Mouse (Mus musculus): ENCODE measurements around the gene L2hgdh. TPM values are rescaled to one million over a fixed set of nuclear protein-coding genes. Genes with fewer than 3 reads are reported as not detected.
A peak's percentile ranks its signal among the peaks of the same experiment; 100 is the strongest.

The L2hgdh gene
- polyA plus RNA-seq, 1 experiment from 2014 or later = 21.7 TPM

DNA sequence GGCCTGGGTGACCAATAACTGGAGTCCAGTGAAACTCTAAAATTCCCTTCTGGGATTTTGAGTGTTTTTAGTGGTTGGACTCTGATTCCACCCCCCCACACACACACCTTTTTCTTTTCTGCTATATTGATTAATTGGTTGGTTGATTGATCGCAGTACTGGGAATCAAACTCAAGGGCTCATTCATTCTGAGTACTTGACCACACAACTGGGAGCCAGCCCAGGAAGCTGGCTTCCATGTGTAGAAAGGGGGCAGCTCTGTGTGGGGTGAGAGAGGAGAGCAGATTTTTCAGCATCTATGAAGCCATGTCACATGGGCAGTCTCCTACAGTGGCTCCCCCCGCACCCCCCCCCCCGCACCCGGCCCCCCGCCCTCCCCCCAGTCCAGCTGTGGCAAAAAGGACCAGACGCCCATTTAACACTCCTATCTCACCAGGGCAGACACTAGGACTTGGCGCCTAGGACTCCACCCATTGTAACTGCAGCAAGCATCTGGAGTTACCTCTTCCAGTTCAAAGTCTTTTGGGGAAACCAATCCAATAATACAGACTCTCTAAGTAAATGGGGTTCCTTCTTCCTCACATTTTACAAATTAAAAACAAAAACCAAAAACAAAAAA, 34.7 kb upstream of the L2hgdh start:
- Histone ChIP-seq H3K4me3 (replicated peaks; ENCODE audit: low read length) (no peak overlapping the region), H3K9ac (ENCODE audit: low read length) (no peak overlapping the region), H3K9me3 (replicated peaks; ENCODE audit: control insufficient read depth, low read length) (no peaks in the 10 kb centered on the region), H3K4me2 (ENCODE audit: low read depth, low read length) (peak overlapping the region; percentile 63; the same call in 1 of the 2 replicates), H3K36me3 (ENCODE audit: control insufficient read depth, insufficient read depth, low read length) (no peaks in the 10 kb centered on the region), H3K4me1 (ENCODE audit: control insufficient read depth, insufficient read depth, low read length) (peaks cover 30% of the 10 kb centered on the region), H3K27ac (ENCODE audit: low read length) (peak overlapping the region; percentile 77; the same call in 1 of the 2 replicates), H3K27me3 (ENCODE audit: control insufficient read depth, insufficient read depth, low read length) (no peaks in the 10 kb centered on the region)
- 52% methylated on average over 3 of the region's 7 CpGs for WGBS
- no peak for ATAC-seq (ENCODE audit: insufficient read depth, low FRiP score)

DNA sequence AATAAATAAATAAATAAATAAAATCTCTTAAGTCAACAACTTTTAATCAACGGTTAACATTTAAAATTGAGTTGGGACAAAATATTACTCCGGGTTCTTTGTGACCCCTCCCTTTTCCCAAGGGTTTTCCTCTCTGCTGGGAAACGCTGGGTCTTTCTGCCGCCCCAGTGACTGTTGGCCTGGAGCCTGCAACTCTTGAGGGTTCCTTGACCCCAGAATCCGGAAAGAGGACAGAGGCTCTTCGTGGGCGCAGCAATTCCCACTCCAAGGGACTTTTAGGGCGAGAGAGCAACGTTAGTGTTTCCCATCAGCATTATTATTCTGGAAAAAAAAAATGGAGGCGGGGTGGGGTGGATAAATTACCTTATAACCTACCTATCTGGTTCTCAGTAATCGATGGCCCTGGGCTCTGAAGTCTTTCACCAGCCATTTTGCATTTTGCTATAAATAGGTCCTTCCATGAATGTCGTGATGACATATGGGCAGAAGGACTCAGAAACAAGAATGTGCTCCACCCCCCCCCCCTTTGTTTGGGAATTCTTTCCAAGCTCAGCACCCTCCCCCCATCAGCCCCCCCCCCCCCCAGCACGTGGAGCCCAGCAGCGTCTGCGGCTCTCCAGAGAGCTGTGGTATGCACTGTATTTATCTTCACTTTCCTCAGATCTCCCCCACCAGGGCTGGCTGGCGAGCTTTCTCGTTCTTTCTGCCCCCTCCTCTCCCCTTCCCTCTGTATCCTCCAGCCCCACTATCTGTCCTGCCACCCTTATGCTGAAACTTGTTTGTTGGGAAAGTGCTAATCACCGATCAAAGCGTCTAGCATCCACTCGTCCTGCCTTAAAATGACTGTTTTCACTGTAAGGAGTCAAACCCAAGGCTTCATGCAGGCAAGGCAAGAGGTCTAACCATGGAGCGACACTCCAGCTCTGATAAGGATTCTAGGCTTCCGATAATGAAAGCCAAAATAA, 33.8 kb upstream of the L2hgdh start:
- Histone ChIP-seq H3K4me2 (ENCODE audit: low read depth, low read length) (peak overlapping the region; percentile 63), H3K4me3 (replicated peaks; ENCODE audit: low read length) (peak overlapping the region; percentile 36), H3K27ac (ENCODE audit: low read length) (peak overlapping the region; percentile 77), H3K9ac (ENCODE audit: low read length) (peak overlapping the region; percentile 61), H3K36me3 (ENCODE audit: control insufficient read depth, insufficient read depth, low read length) (no peaks in the 10 kb centered on the region), H3K27me3 (ENCODE audit: control insufficient read depth, insufficient read depth, low read length) (no peaks in the 10 kb centered on the region), H3K4me1 (ENCODE audit: control insufficient read depth, insufficient read depth, low read length) (peaks cover 30% of the 10 kb centered on the region), H3K9me3 (replicated peaks; ENCODE audit: control insufficient read depth, low read length) (no peaks in the 10 kb centered on the region)
- 5% methylated on average over 22 of the region's 22 CpGs for WGBS
- peak; percentile 51; the same call in 1 of the 2 replicates for ATAC-seq (ENCODE audit: insufficient read depth, low FRiP score)

DNA sequence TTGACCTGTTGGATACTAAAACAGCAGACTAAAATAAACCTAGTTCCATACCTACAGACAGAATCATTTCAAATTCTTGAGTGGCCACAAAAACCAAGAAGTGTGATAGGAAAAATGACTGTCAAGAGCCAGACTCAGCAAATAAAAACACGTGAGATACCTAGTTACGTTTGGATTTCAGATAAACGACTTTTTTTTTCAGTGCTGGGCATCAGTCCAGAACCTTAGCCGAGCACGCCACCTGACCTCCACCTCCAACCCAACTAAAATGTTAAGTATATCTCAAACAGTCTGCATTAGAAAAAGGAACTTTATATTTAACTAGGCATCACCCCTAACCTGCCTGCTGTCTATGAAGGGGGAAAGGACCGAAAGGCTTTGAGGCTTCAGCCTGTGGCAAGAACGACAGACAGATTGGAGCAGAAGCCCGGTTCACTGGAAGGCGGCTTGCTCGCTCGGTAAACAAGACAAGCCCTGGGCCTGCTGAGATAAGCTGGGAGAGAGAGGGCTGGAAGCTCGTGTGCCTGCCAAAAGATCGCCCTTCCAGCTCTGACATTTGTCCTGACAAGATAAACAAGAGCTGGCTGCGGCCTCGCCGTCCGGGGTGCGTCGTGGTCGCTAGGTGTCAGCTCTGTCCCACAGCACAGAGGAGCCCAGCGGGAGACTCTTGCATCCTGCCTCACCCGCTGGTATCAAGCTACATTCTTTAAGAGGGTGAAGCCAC, 32.9 kb upstream of the L2hgdh start:
- Histone ChIP-seq H3K9me3 (replicated peaks; ENCODE audit: control insufficient read depth, low read length) (no peaks in the 10 kb centered on the region), H3K4me1 (ENCODE audit: control insufficient read depth, insufficient read depth, low read length) (peaks cover 30% of the 10 kb centered on the region), H3K27me3 (ENCODE audit: control insufficient read depth, insufficient read depth, low read length) (no peaks in the 10 kb centered on the region), H3K9ac (ENCODE audit: low read length) (peak overlapping the region; percentile 65), H3K4me2 (ENCODE audit: low read depth, low read length) (peak overlapping the region; percentile 63), H3K27ac (ENCODE audit: low read length) (peak overlapping the region; percentile 73), H3K36me3 (ENCODE audit: control insufficient read depth, insufficient read depth, low read length) (no peaks in the 10 kb centered on the region), H3K4me3 (replicated peaks; ENCODE audit: low read length) (peak overlapping the region; percentile 36)
- WGBS = 5% methylated on average over 22 of the region's 22 CpGs
- ATAC-seq (ENCODE audit: insufficient read depth, low FRiP score) = peak; percentile 88

DNA sequence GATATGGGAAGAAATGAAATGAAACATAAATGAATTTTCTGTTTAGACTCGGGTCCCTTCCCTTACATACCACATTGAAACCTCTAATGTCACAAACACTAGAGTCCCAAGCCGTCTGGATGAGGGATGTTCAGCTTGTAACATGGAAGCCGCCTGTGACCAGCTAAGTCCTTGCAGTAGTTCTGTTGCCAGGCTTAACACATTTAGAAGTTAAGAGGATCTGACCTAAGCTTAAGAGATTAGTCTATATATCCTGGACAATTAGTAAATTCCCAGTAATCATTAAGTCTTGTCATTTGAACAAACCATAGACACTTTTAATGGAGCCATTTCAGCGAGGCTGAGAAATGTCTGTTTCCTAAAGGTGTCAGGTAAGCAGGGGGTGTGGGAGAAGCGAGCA, 31.3 kb upstream of the L2hgdh start:
- no peaks in the 10 kb centered on the region for H3K27me3 ChIP-seq (ENCODE audit: control insufficient read depth, insufficient read depth, low read length)
- 80% methylated on average over 5 of the region's 5 CpGs for WGBS
- no peaks in the 10 kb centered on the region for H3K36me3 ChIP-seq (ENCODE audit: control insufficient read depth, insufficient read depth, low read length)
- H3K4me3 ChIP-seq (replicated peaks; ENCODE audit: low read length) = no peak overlapping the region
- no peak overlapping the region for H3K9ac ChIP-seq (ENCODE audit: low read length)
- no peak overlapping the region for H3K4me2 ChIP-seq (ENCODE audit: low read depth, low read length)
- no peak for ATAC-seq (ENCODE audit: insufficient read depth, low FRiP score)
- H3K9me3 ChIP-seq (replicated peaks; ENCODE audit: control insufficient read depth, low read length) = no peaks in the 10 kb centered on the region
- H3K4me1 ChIP-seq (ENCODE audit: control insufficient read depth, insufficient read depth, low read length) = peaks cover 30% of the 10 kb centered on the region
- no peak overlapping the region for H3K27ac ChIP-seq (ENCODE audit: low read length)

DNA sequence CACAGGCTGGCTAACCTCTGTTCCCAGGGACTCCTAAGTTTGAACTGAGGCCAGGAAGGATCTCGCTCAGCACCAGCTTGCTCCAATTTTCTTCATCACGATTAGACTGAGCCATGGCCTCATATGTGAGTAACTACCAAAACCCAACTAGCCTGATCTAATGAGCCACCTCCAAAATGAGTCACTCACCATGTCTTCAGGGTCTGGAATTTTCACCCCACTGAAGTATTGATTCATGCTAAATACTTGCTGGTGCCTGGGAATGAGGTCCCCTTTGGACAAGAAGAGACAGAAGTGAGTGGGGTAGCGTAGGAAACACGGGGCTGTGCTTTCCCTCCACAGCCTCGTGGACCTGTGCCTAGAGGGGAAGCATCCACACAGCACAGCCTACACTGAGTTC, 29.3 kb upstream of the L2hgdh start:
- Histone ChIP-seq H3K4me1 (ENCODE audit: control insufficient read depth, insufficient read depth, low read length) (peaks cover 24% of the 10 kb centered on the region), H3K36me3 (ENCODE audit: control insufficient read depth, insufficient read depth, low read length) (no peaks in the 10 kb centered on the region), H3K4me3 (replicated peaks; ENCODE audit: low read length) (no peak overlapping the region), H3K27ac (ENCODE audit: low read length) (no peak overlapping the region), H3K9me3 (replicated peaks; ENCODE audit: control insufficient read depth, low read length) (no peaks in the 10 kb centered on the region), H3K4me2 (ENCODE audit: low read depth, low read length) (no peak overlapping the region), H3K9ac (ENCODE audit: low read length) (no peak overlapping the region), H3K27me3 (ENCODE audit: control insufficient read depth, insufficient read depth, low read length) (no peaks in the 10 kb centered on the region)
- no peak for ATAC-seq (ENCODE audit: insufficient read depth, low FRiP score)
- 75% methylated on average over 5 of the region's 5 CpGs for WGBS

DNA sequence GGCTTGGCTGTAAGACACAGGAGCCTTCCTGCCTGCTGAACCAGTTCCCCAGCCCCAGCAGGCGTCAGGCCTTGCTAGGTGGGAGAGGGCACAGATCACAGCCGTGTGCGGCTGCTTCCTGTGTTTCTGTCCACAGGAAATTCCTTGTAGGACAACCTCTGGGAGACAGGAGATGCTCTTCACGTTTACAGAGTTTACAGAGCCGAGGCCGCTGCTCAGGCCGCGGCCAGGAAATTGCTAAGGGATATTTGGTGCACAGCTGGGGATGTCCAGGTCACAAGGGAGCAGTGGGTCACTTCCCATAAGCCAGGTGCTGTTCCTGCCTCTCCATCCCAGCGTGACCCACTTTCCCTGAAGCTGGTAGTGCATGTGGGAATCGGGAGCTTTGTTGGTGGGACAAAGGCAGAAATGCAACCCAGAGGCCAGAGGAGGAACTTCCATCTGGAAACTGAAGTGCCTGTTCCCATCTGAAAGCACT, 27.2 kb upstream of the L2hgdh start:
- Histone ChIP-seq H3K27ac (ENCODE audit: low read length) (no peak overlapping the region), H3K4me3 (replicated peaks; ENCODE audit: low read length) (no peak overlapping the region), H3K36me3 (ENCODE audit: control insufficient read depth, insufficient read depth, low read length) (no peaks in the 10 kb centered on the region), H3K4me2 (ENCODE audit: low read depth, low read length) (no peak overlapping the region), H3K9me3 (replicated peaks; ENCODE audit: control insufficient read depth, low read length) (no peaks in the 10 kb centered on the region), H3K4me1 (ENCODE audit: control insufficient read depth, insufficient read depth, low read length) (peaks cover 6% of the 10 kb centered on the region), H3K9ac (ENCODE audit: low read length) (no peak overlapping the region; the same call in 1 of the 2 replicates), H3K27me3 (ENCODE audit: control insufficient read depth, insufficient read depth, low read length) (no peaks in the 10 kb centered on the region)
- WGBS = 26% methylated on average over 10 of the region's 10 CpGs
- peak; percentile 78 for ATAC-seq (ENCODE audit: insufficient read depth, low FRiP score)

DNA sequence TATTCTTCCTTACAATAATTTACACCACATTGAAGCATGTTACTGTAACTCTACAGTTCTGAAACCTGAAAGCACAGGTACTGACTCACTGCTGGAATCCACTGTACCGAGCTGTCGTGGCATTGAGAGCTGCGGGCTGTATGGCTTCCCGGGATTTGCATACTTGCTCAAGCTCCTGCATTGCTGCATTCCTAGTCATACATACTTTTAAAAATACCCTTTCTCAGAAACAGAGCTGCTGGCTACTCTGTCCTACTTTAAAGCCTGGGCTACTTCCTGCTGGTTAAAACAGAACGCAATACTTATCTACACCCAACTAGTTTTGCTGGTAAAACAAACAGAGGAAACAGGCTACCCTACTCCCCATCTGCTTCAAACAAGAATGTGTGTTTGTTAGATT, 19.5 kb upstream of the L2hgdh start:
- H3K27ac ChIP-seq (ENCODE audit: low read length) = no peak overlapping the region
- H3K4me1 ChIP-seq (ENCODE audit: control insufficient read depth, insufficient read depth, low read length) = no peaks in the 10 kb centered on the region
- H3K9me3 ChIP-seq (replicated peaks; ENCODE audit: control insufficient read depth, low read length) = no peaks in the 10 kb centered on the region
- no peak overlapping the region for H3K4me3 ChIP-seq (replicated peaks; ENCODE audit: low read length)
- WGBS = 73% methylated on average over 5 of the region's 5 CpGs
- H3K27me3 ChIP-seq (ENCODE audit: control insufficient read depth, insufficient read depth, low read length) = no peaks in the 10 kb centered on the region
- H3K36me3 ChIP-seq (ENCODE audit: control insufficient read depth, insufficient read depth, low read length) = no peaks in the 10 kb centered on the region
- H3K4me2 ChIP-seq (ENCODE audit: low read depth, low read length) = no peak overlapping the region
- ATAC-seq (ENCODE audit: insufficient read depth, low FRiP score) = no peak
- no peak overlapping the region for H3K9ac ChIP-seq (ENCODE audit: low read length)

DNA sequence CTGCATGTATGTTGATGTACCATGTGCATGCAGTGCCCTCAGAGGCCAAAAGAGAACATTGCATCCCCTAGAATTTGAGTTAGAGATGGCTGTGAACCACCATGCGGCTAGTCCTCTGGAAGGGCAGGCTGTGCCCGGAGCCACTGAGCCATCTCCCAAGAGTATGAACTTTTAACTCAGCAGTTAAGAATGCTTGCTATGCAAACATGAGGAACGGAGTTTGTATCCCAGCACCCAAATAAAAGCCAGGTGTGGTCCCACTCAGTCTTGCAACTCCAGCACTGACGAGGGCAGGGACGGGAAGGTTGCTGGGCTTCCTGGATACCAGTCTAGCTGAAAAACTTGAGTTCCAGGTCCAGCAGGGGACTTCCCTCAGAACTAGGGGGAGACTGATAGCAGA, 17.3 kb upstream of the L2hgdh start:
- ATAC-seq (ENCODE audit: insufficient read depth, low FRiP score) = no peak
- Histone ChIP-seq H3K4me3 (replicated peaks; ENCODE audit: low read length) (no peak overlapping the region), H3K4me2 (ENCODE audit: low read depth, low read length) (no peak overlapping the region), H3K36me3 (ENCODE audit: control insufficient read depth, insufficient read depth, low read length) (no peaks in the 10 kb centered on the region), H3K9ac (ENCODE audit: low read length) (no peak overlapping the region), H3K9me3 (replicated peaks; ENCODE audit: control insufficient read depth, low read length) (no peaks in the 10 kb centered on the region), H3K27me3 (ENCODE audit: control insufficient read depth, insufficient read depth, low read length) (no peaks in the 10 kb centered on the region), H3K4me1 (ENCODE audit: control insufficient read depth, insufficient read depth, low read length) (no peaks in the 10 kb centered on the region), H3K27ac (ENCODE audit: low read length) (no peak overlapping the region)
- 77% methylated on average over 5 of the region's 5 CpGs for WGBS

All from stomach, embryonic 16.5 days (tissue).